Mouse (Mus musculus): ENCODE measurements around the gene Mboat1. TPM values are rescaled to one million over a fixed set of nuclear protein-coding genes. Genes with fewer than 3 reads are reported as not detected.

The Mboat1 gene
- polyA plus RNA-seq, 1 experiment from 2014 or later, result 1.5 TPM

GRCm38 (mm10) chr13:30200737-30201136 is 64.4 kb downstream of the Mboat1 start:
- Histone ChIP-seq H3K4me1 (ENCODE audit: insufficient read depth) (no peaks in the 10 kb centered on the region), H3K27ac (ENCODE audit: low read depth) (no peak overlapping the region), H3K9me3 (ENCODE audit: low read length) (no peaks in the 10 kb centered on the region), H3K36me3 (replicated peaks; ENCODE audit: insufficient read depth, low read length) (no peaks in the 10 kb centered on the region), H3K4me3 (ENCODE audit: low read depth, low read length) (no peak overlapping the region), H3K4me2 (ENCODE audit: low read depth, low read length) (no peak overlapping the region), H3K27me3 (ENCODE audit: insufficient read depth, low read length) (no peaks in the 10 kb centered on the region), H3K9ac (replicated peaks) (no peak overlapping the region)
- DNase-seq, result no peak
- no peak for ATAC-seq
- TF ChIP-seq EP300 (IDR thresholded peaks at IDR 0.05; ENCODE audit: low read depth) (no peak), CTCF (IDR thresholded peaks at IDR 0.05; ENCODE audit: low read depth) (no peak)
- 85% methylated on average over 2 of the region's 2 CpGs for WGBS (ENCODE audit: insufficient replicate concordance)

DNA sequence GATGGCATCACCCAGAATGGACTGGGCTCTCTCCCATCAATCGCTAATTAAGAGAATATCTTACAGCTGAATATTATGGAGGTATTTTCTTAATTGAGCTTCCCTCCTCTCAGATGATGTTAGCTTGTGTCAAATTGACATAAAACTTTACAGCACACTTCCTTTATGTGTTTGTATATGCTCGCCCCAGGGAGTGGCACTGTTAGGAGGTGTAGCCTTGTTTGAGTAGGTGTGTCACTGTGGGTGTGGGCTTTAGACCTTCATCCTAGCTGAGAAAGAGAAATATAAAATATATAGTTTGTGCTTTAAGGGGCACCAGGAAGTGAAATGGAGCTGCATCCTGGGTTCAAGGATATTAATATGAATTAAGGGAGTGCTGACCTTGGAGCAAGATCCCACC is 66.7 kb downstream of the Mboat1 start:
- Histone ChIP-seq H3K36me3 (replicated peaks; ENCODE audit: insufficient read depth, low read length) (no peaks in the 10 kb centered on the region), H3K4me2 (ENCODE audit: low read depth, low read length) (no peak overlapping the region), H3K9ac (replicated peaks) (no peak overlapping the region), H3K9me3 (ENCODE audit: low read length) (no peaks in the 10 kb centered on the region), H3K27me3 (ENCODE audit: insufficient read depth, low read length) (no peaks in the 10 kb centered on the region), H3K4me3 (ENCODE audit: low read depth, low read length) (no peak overlapping the region), H3K4me1 (ENCODE audit: insufficient read depth) (no peaks in the 10 kb centered on the region), H3K27ac (ENCODE audit: low read depth) (no peak overlapping the region)
- no peak for DNase-seq
- 76% methylated on average over 2 of the region's 2 CpGs for whole genome bisulfite sequencing (ENCODE audit: insufficient replicate concordance)
- TF ChIP-seq EP300 (IDR thresholded peaks at IDR 0.05; ENCODE audit: low read depth), result no peak
- ATAC-seq, result no peak

DNA sequence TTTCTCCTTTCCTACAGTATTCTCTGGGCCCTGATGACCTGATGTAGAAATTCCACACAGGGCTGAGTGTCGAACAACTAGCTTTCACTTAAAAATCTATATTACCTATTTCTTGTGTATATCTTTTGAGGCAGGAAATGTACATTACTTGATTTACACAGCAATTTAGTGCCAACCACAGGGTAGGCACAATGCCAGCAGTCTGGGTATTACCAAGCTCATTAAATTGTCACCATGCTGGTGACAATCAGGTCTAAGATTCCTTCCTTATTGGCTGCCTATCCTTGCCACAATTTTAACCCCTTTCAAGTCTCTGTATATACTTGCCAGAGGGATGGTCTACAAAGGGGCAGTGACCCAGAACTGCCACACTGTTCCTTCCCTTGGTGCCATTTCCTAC is 71.9 kb downstream of the Mboat1 start:
- ATAC-seq (no peak), DNase-seq (no peak)
- Histone ChIP-seq H3K4me1 (ENCODE audit: insufficient read depth) (no peaks in the 10 kb centered on the region), H3K27ac (ENCODE audit: low read depth) (no peak overlapping the region), H3K9ac (replicated peaks) (no peak overlapping the region), H3K4me2 (ENCODE audit: low read depth, low read length) (no peak overlapping the region), H3K36me3 (replicated peaks; ENCODE audit: insufficient read depth, low read length) (no peaks in the 10 kb centered on the region), H3K9me3 (ENCODE audit: low read length) (no peaks in the 10 kb centered on the region), H3K4me3 (ENCODE audit: low read depth, low read length) (no peak overlapping the region), H3K27me3 (ENCODE audit: insufficient read depth, low read length) (no peaks in the 10 kb centered on the region)
- 86% methylated on average over 1 of the region's 1 CpGs for WGBS (ENCODE audit: insufficient replicate concordance)
- no peak for TF ChIP-seq CTCF (IDR thresholded peaks at IDR 0.05; ENCODE audit: low read depth)
- no peak for TF ChIP-seq EP300 (IDR thresholded peaks at IDR 0.05; ENCODE audit: low read depth)

DNA sequence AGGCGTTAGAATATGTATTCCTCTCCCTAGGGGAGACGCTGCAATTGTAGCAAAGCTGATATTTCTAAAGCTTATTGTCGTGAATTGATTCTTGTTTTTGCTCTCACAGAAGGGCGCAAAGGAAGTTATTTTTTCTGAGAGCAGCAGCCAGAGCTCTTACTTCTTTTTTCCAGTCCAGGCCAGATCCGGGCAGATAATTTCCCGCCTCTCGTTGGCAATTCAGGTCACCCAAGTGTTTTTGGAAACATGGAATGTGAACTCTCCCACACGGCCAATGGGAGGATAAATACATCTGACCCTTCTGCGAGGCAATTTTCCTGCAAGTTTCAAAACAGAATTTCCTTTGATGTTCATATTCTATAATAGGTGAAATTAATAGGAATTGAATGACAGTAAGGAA is 77.0 kb downstream of the Mboat1 start:
- no peaks in the 10 kb centered on the region for H3K4me1 ChIP-seq (ENCODE audit: insufficient read depth)
- no peak for DNase-seq
- no peak overlapping the region for H3K4me3 ChIP-seq (ENCODE audit: low read depth, low read length)
- WGBS (ENCODE audit: insufficient replicate concordance), result 80% methylated on average over 9 of the region's 9 CpGs
- H3K9me3 ChIP-seq (ENCODE audit: low read length), result no peaks in the 10 kb centered on the region
- ATAC-seq, result no peak
- H3K9ac ChIP-seq (replicated peaks), result no peak overlapping the region
- TF ChIP-seq EP300 (IDR thresholded peaks at IDR 0.05; ENCODE audit: low read depth) (no peak), CTCF (IDR thresholded peaks at IDR 0.05; ENCODE audit: low read depth) (no peak)
- no peak overlapping the region for H3K4me2 ChIP-seq (ENCODE audit: low read depth, low read length)
- H3K27me3 ChIP-seq (ENCODE audit: insufficient read depth, low read length), result no peaks in the 10 kb centered on the region
- no peak overlapping the region for H3K27ac ChIP-seq (ENCODE audit: low read depth)
- no peaks in the 10 kb centered on the region for H3K36me3 ChIP-seq (replicated peaks; ENCODE audit: insufficient read depth, low read length)

DNA sequence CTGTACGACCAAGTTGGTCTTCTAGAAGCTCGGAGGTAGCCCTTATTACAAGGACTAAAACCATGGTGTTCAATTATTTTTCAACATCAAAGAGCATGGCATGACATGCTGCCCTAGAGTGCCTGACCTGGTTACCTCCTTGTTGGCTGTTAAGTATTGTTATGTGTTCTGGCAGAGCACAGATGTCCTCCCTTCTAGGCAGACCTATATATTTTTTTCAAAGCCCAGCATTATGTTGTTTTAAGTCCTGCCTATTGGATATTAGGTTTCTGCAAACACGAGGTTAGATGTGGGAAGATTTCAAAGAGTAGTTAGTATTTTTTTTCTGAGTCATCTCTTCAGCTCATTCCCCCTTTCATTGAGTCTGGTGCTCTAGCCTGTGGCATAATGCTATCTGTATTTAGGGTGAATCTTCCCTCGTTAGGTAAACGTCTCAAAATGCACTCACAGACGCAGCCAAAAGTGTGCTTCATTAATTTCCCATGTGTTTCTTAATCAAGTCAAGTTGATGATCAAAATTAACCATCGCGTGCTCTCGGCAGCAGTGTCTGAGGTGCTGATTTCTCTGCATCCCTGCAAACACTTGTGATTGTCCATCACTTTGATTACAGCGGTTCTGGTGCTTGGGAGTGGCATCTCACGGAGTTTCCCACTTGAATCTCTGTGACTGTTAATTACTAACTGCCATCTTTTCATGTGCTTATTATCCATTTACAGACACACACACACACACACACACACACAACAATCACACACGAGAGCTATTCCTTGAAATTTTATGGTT is 81.5 kb downstream of the Mboat1 start:
- H3K4me1 ChIP-seq (ENCODE audit: insufficient read depth), result no peaks in the 10 kb centered on the region
- H3K9ac ChIP-seq (replicated peaks), result no peak overlapping the region
- WGBS (ENCODE audit: insufficient replicate concordance), result 81% methylated on average over 12 of the region's 12 CpGs
- no peaks in the 10 kb centered on the region for H3K27me3 ChIP-seq (ENCODE audit: insufficient read depth, low read length)
- H3K9me3 ChIP-seq (ENCODE audit: low read length), result no peaks in the 10 kb centered on the region
- no peaks in the 10 kb centered on the region for H3K36me3 ChIP-seq (replicated peaks; ENCODE audit: insufficient read depth, low read length)
- no peak for ATAC-seq
- H3K27ac ChIP-seq (ENCODE audit: low read depth), result no peak overlapping the region
- DNase-seq, result no peak
- H3K4me2 ChIP-seq (ENCODE audit: low read depth, low read length), result no peak overlapping the region
- no peak overlapping the region for H3K4me3 ChIP-seq (ENCODE audit: low read depth, low read length)
- TF ChIP-seq EP300 (IDR thresholded peaks at IDR 0.05; ENCODE audit: low read depth) (no peak), CTCF (IDR thresholded peaks at IDR 0.05; ENCODE audit: low read depth) (no peak)

DNA sequence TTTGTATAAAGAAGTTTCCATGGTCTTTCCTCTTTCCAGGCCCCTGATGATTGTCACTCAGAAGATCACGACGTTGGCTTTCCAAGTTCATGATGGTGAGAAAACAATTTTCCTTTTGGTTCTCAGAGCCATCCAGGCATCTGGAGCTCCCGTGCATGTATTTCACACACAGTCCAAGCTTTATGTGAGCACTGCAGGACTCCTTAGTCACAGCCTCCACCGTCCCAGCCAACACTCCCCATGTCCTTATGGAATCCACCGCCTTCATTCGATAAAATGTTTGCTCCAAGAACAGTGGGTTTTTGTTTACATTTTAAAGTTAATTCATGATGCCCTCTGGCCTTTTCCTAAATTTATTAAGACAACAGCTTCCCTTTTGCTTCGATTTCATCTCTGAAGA is 83.3 kb downstream of the Mboat1 start:
- DNase-seq (no peak), ATAC-seq (no peak)
- TF ChIP-seq EP300 (IDR thresholded peaks at IDR 0.05; ENCODE audit: low read depth) (no peak), CTCF (IDR thresholded peaks at IDR 0.05; ENCODE audit: low read depth) (no peak)
- Histone ChIP-seq H3K4me2 (ENCODE audit: low read depth, low read length) (no peak overlapping the region), H3K4me3 (ENCODE audit: low read depth, low read length) (no peak overlapping the region), H3K4me1 (ENCODE audit: insufficient read depth) (no peaks in the 10 kb centered on the region), H3K9me3 (ENCODE audit: low read length) (no peaks in the 10 kb centered on the region), H3K27ac (ENCODE audit: low read depth) (no peak overlapping the region), H3K9ac (replicated peaks) (no peak overlapping the region), H3K27me3 (ENCODE audit: insufficient read depth, low read length) (no peaks in the 10 kb centered on the region), H3K36me3 (replicated peaks; ENCODE audit: insufficient read depth, low read length) (no peaks in the 10 kb centered on the region)
- WGBS (ENCODE audit: insufficient replicate concordance), result 82% methylated on average over 7 of the region's 7 CpGs
